Mouse (Mus musculus): ENCODE measurements at regions not wholly inside any gene's neighbourhood (a gene's known extent, or its start where the extent isn't known, plus 50 kb on each side); places are given as distances from the start of the nearest gene placed in this dataset.

DNA sequence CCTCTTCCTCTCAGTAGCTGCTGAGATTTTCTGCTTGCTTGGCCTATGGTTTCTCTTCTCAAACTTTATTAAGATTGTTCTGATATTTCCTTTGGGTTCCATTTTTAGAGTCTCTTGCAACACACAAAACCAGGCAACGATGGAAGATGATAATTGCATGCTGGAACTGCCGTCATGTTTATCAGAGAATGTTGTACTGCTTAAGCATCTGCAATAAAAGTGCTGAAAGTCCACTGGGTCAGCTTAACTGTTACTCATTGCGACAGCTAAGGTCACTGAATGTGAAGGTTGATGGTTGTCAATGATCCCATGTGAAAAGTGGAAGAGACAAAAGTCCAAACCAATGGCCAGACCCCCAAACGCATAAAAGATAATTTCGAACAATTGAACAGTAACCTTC lies 346.4 kb downstream of the Etnk1 start:
- Histone ChIP-seq H3K4me3 (ENCODE audit: low read depth, low read length) (no peak overlapping the region), H3K27ac (replicated peaks; ENCODE audit: low read depth, low read length) (no peak overlapping the region), H3K36me3 (ENCODE audit: control insufficient read depth, insufficient read depth, low read length) (no peaks in the 10 kb centered on the region), H3K27me3 (replicated peaks; ENCODE audit: control insufficient read depth, insufficient read depth, low read length) (no peaks in the 10 kb centered on the region), H3K4me2 (ENCODE audit: low read depth, low read length) (no peak overlapping the region), H3K9me3 (ENCODE audit: control insufficient read depth, low read length) (0 out of 2 replicates have a peak, but pooled peaks cover 6% of the 10 kb centered on the region), H3K4me1 (ENCODE audit: control insufficient read depth, insufficient read depth, low read length) (no peaks in the 10 kb centered on the region), H3K9ac (ENCODE audit: low read depth, low read length) (no peak overlapping the region)
- ATAC-seq (ENCODE audit: low read depth) (no peak), DNase-seq (ENCODE audit: low spot score) (no peak)
- WGBS: 89% methylated on average over 5 of the region's 5 CpGs

DNA sequence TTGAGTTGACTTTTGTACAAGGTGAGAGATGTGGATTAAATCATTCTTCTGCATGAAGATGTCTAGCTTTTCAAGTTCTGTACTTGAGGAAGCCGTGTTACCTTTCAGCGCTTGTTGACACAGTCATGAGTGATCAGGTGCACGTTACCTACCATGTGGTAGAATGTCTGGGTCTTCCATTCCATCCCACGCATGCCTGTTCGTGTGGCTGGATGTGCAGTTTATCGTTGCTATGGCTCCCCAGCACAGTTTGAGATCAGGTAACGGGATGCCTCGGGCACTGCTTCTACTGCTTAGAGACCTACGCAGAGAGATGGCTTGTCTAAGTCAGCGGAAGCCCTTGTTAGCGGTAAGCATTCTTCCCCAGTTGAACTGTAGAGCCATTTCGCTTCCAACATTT lies 348.1 kb downstream of the Etnk1 start:
- DNase-seq (ENCODE audit: low spot score): no peak
- H3K9me3 ChIP-seq (ENCODE audit: control insufficient read depth, low read length): 0 out of 2 replicates have a peak, but pooled peaks cover 6% of the 10 kb centered on the region
- 82% methylated on average over 12 of the region's 12 CpGs for WGBS

DNA sequence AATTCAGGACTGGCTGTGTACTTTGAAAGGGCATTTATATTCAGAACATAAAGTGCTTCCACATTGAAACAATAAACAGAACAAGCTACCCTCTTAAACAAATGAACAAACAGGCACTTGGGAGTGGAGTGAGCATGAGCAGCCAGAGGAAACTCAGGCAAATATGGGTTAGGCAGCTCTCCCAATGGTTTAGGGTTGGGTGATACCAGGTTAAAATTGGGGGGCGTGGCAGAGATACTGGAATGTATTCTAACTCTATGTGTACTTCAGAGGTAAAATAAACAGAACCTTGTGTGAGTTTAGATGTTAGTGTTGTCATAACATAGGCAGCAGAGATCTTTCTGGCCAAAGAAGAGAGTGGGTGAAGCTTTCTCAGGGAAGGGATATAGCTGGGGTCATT lies 349.7 kb downstream of the Etnk1 start:
- ATAC-seq (ENCODE audit: low read depth) (no peak), DNase-seq (ENCODE audit: low spot score) (no peak)
- no peaks in the 10 kb centered on the region for H3K36me3 ChIP-seq (ENCODE audit: control insufficient read depth, insufficient read depth, low read length)
- no peak overlapping the region for H3K4me2 ChIP-seq (ENCODE audit: low read depth, low read length)
- no peaks in the 10 kb centered on the region; the same call in 1 of the 2 replicates for H3K27me3 ChIP-seq (replicated peaks; ENCODE audit: control insufficient read depth, insufficient read depth, low read length)
- 0 out of 2 replicates have a peak, but pooled peaks cover 6% of the 10 kb centered on the region for H3K9me3 ChIP-seq (ENCODE audit: control insufficient read depth, low read length)
- WGBS: 97% methylated on average over 1 of the region's 1 CpGs
- no peaks in the 10 kb centered on the region for H3K4me1 ChIP-seq (ENCODE audit: control insufficient read depth, insufficient read depth, low read length)
- no peak overlapping the region for H3K4me3 ChIP-seq (ENCODE audit: low read depth, low read length)
- H3K9ac ChIP-seq (ENCODE audit: low read depth, low read length): no peak overlapping the region
- no peak overlapping the region for H3K27ac ChIP-seq (replicated peaks; ENCODE audit: low read depth, low read length)

More for the DNA sequence above, 348.1 kb downstream of the Etnk1 start:
- Histone ChIP-seq H3K27ac (replicated peaks; ENCODE audit: low read depth, low read length) (no peak overlapping the region), H3K27me3 (replicated peaks; ENCODE audit: control insufficient read depth, insufficient read depth, low read length) (no peaks in the 10 kb centered on the region), H3K4me1 (ENCODE audit: control insufficient read depth, insufficient read depth, low read length) (no peaks in the 10 kb centered on the region), H3K9ac (ENCODE audit: low read depth, low read length) (no peak overlapping the region), H3K36me3 (ENCODE audit: control insufficient read depth, insufficient read depth, low read length) (no peaks in the 10 kb centered on the region), H3K4me2 (ENCODE audit: low read depth, low read length) (no peak overlapping the region), H3K4me3 (ENCODE audit: low read depth, low read length) (no peak overlapping the region)
- no peak for ATAC-seq (ENCODE audit: low read depth)

DNA sequence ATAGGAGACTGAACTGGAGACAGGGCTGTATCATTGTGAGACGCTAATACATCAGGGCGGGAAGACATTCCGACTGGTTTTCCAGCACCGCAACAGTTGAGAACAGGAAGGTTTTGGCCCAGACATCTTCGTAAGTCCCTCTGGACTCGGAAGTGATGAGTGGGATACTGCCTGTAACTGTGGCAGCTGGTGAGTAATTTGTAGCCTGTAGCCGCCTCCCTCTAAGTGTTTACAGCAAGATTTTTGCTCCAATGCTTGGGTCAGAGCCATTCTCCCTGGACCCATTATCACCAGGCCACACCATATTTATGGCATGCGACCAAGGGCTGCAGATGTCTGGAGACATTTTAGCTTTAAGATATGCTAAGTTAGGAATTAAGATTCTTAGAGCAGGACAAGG lies 351.5 kb downstream of the Etnk1 start:
- ATAC-seq (ENCODE audit: low read depth): no peak
- no peak overlapping the region for H3K9ac ChIP-seq (ENCODE audit: low read depth, low read length)
- no peak overlapping the region for H3K27ac ChIP-seq (replicated peaks; ENCODE audit: low read depth, low read length)
- H3K36me3 ChIP-seq (ENCODE audit: control insufficient read depth, insufficient read depth, low read length): no peaks in the 10 kb centered on the region
- no peak overlapping the region for H3K4me3 ChIP-seq (ENCODE audit: low read depth, low read length)
- H3K4me1 ChIP-seq (ENCODE audit: control insufficient read depth, insufficient read depth, low read length): no peaks in the 10 kb centered on the region
- no peaks in the 10 kb centered on the region; the same call in 1 of the 2 replicates for H3K27me3 ChIP-seq (replicated peaks; ENCODE audit: control insufficient read depth, insufficient read depth, low read length)
- no peaks in the 10 kb centered on the region for H3K9me3 ChIP-seq (ENCODE audit: control insufficient read depth, low read length)
- WGBS: 80% methylated on average over 8 of the region's 8 CpGs
- H3K4me2 ChIP-seq (ENCODE audit: low read depth, low read length): no peak overlapping the region
- DNase-seq (ENCODE audit: low spot score): peak; percentile 30

DNA sequence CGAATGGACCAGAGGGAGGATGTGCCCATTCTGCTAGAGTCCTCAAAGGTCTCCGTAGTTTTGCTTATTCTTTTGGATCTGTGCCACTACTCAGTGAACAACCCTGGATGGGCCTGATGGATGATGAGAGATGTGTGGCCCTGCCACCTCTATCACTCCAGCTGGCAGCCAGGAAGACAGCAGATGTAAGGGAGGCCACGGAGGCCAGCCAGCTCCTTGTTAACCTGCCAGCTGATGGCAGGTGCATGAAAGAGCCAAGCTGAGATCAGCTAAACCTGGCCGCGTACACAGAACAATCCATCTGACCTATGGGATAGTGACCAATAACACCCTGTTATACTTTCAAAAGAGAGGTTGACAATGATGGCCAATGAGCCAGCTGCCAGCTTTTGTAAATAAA lies 352.6 kb downstream of the Etnk1 start:
- H3K9ac ChIP-seq (ENCODE audit: low read depth, low read length): no peak overlapping the region
- no peaks in the 10 kb centered on the region for H3K4me1 ChIP-seq (ENCODE audit: control insufficient read depth, insufficient read depth, low read length)
- no peak overlapping the region for H3K4me2 ChIP-seq (ENCODE audit: low read depth, low read length)
- ATAC-seq (ENCODE audit: low read depth) (no peak), DNase-seq (ENCODE audit: low spot score) (no peak)
- H3K36me3 ChIP-seq (ENCODE audit: control insufficient read depth, insufficient read depth, low read length): no peaks in the 10 kb centered on the region
- H3K27me3 ChIP-seq (replicated peaks; ENCODE audit: control insufficient read depth, insufficient read depth, low read length): no peaks in the 10 kb centered on the region; the same call in 1 of the 2 replicates
- H3K27ac ChIP-seq (replicated peaks; ENCODE audit: low read depth, low read length): no peak overlapping the region
- 92% methylated on average over 5 of the region's 5 CpGs for WGBS
- H3K9me3 ChIP-seq (ENCODE audit: control insufficient read depth, low read length): no peaks in the 10 kb centered on the region
- H3K4me3 ChIP-seq (ENCODE audit: low read depth, low read length): no peak overlapping the region

DNA sequence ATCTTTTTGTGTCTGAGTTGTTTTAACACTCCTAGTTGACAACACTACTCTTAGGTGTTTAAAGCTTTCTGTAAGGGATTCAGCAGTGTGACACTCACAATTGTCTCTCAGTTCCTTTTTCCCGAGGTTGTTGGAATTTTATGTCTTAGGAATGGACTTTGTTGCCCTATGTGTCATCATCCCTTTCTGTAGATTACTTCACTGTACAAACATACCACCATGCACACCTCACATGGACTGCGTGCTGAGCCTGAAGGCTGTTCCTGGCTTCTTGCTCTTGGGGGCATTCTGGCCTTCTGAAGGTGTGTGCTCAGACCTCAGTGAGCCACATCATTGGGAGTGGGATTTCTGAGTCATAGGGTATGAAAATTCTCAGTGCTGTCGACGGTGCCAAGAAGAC lies 358.1 kb downstream of the Etnk1 start:
- no peak overlapping the region for H3K27ac ChIP-seq (replicated peaks; ENCODE audit: low read depth, low read length)
- no peaks in the 10 kb centered on the region; the same call in 1 of the 2 replicates for H3K27me3 ChIP-seq (replicated peaks; ENCODE audit: control insufficient read depth, insufficient read depth, low read length)
- ATAC-seq (ENCODE audit: low read depth) (no peak), DNase-seq (ENCODE audit: low spot score) (no peak)
- 91% methylated on average over 4 of the region's 4 CpGs for WGBS
- no peaks in the 10 kb centered on the region for H3K9me3 ChIP-seq (ENCODE audit: control insufficient read depth, low read length)
- H3K4me1 ChIP-seq (ENCODE audit: control insufficient read depth, insufficient read depth, low read length): no peaks in the 10 kb centered on the region
- no peak overlapping the region for H3K4me3 ChIP-seq (ENCODE audit: low read depth, low read length)
- no peak overlapping the region for H3K9ac ChIP-seq (ENCODE audit: low read depth, low read length)
- no peak overlapping the region for H3K4me2 ChIP-seq (ENCODE audit: low read depth, low read length)
- no peaks in the 10 kb centered on the region for H3K36me3 ChIP-seq (ENCODE audit: control insufficient read depth, insufficient read depth, low read length)

DNA sequence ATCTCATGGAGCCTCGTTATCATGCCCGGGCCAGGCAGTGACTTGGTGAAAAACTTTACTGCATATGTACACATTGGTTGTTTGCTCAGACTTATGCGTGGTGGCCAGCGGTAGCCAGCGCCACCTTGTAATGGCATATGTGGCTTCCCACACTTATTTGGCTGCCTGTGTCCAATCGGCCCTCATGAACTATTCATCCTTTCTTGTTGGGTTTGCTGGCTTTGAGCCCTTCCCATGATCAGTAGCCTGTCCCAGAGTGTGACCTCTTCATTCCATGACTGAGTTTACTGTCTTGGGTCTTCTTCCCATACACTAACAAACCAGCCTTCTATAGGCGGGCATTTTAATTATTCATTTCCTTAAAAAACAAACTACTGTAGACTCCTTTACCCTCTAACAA lies 361.9 kb downstream of the Etnk1 start:
- H3K27ac ChIP-seq (replicated peaks; ENCODE audit: low read depth, low read length): no peak overlapping the region
- no peak overlapping the region for H3K4me3 ChIP-seq (ENCODE audit: low read depth, low read length)
- DNase-seq (ENCODE audit: low spot score) (no peak), ATAC-seq (ENCODE audit: low read depth) (no peak)
- no peak overlapping the region for H3K4me2 ChIP-seq (ENCODE audit: low read depth, low read length)
- peaks cover 16% of the 10 kb centered on the region for H3K4me1 ChIP-seq (ENCODE audit: control insufficient read depth, insufficient read depth, low read length)
- no peak overlapping the region for H3K9ac ChIP-seq (ENCODE audit: low read depth, low read length)
- H3K9me3 ChIP-seq (ENCODE audit: control insufficient read depth, low read length): no peaks in the 10 kb centered on the region
- 93% methylated on average over 7 of the region's 7 CpGs for WGBS
- no peaks in the 10 kb centered on the region for H3K27me3 ChIP-seq (replicated peaks; ENCODE audit: control insufficient read depth, insufficient read depth, low read length)
- H3K36me3 ChIP-seq (ENCODE audit: control insufficient read depth, insufficient read depth, low read length): no peaks in the 10 kb centered on the region

DNA sequence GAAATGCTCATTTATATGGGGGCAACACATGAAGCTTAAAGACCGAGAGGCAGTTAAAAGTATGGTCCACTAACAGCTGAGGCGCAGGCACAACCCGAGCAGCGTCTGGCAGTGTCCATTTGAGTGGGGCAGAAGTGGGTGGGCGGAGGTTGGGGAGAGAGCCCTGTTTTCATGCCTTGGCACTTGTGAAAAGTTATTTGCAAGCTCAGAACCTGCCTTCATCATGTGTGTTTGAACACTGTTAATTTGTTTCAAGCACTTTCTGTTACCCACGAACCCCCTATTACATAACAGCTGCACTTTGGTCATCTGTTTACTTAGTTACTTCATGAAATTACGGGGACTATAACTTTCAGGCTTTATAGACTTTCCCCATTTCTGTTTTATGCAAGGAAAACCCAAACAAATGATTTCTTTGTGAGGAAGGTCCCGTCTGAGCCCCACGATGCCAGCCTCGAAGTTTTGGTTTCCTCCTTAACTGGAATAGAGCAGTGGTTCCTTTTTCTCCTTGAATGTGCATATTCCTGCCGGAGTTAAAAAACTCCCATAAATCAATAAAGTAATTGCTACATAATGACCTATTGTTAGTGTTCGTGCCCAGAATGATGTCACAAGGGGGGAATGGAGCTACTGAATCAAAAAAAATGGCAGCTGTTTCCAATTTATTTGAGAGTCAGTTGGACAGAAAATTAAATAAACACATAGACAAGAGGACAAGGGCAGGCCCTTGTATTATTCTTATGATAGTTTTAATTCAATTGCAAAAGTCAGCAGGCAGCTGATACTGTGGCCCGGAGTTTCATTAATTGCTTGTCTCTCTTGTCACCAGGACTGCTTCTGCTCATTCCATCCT lies 363.6 kb downstream of the Etnk1 start:
- Histone ChIP-seq H3K9ac (ENCODE audit: low read depth, low read length) (no peak overlapping the region), H3K4me3 (ENCODE audit: low read depth, low read length) (no peak overlapping the region), H3K27me3 (replicated peaks; ENCODE audit: control insufficient read depth, insufficient read depth, low read length) (no peaks in the 10 kb centered on the region), H3K9me3 (ENCODE audit: control insufficient read depth, low read length) (no peaks in the 10 kb centered on the region), H3K27ac (replicated peaks; ENCODE audit: low read depth, low read length) (peak overlapping the region; percentile 58; the same call in 1 of the 2 replicates), H3K4me1 (ENCODE audit: control insufficient read depth, insufficient read depth, low read length) (peaks cover 16% of the 10 kb centered on the region), H3K36me3 (ENCODE audit: control insufficient read depth, insufficient read depth, low read length) (no peaks in the 10 kb centered on the region), H3K4me2 (ENCODE audit: low read depth, low read length) (no peak overlapping the region)
- no peak for ATAC-seq (ENCODE audit: low read depth)
- 39% methylated on average over 13 of the region's 13 CpGs for WGBS
- peak; percentile 62 for DNase-seq (ENCODE audit: low spot score)

DNA sequence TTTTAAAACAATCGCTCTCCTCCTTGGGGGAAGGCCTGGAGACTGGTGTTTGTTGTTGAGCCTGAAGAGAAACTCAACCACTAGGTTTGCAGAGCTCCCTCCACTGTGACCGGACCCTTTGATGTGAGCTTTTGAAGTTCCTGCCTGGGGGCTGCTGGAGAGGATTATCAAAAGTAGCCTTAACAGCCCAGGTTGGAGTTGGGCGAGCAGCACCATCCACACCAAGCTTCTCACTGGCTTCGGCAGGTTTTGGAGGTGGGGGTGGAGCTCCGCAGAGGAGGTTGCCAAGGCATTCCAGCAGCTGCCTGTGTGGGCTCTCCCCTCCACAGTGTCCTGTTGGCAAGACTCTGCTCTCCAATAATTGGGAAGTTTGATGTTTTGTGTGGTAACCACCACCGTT lies 364.5 kb downstream of the Etnk1 start:
- Histone ChIP-seq H3K27me3 (replicated peaks; ENCODE audit: control insufficient read depth, insufficient read depth, low read length) (no peaks in the 10 kb centered on the region), H3K4me3 (ENCODE audit: low read depth, low read length) (no peak overlapping the region), H3K36me3 (ENCODE audit: control insufficient read depth, insufficient read depth, low read length) (no peaks in the 10 kb centered on the region), H3K27ac (replicated peaks; ENCODE audit: low read depth, low read length) (peak overlapping the region; percentile 58), H3K4me1 (ENCODE audit: control insufficient read depth, insufficient read depth, low read length) (peaks cover 16% of the 10 kb centered on the region), H3K9me3 (ENCODE audit: control insufficient read depth, low read length) (no peaks in the 10 kb centered on the region), H3K9ac (ENCODE audit: low read depth, low read length) (no peak overlapping the region), H3K4me2 (ENCODE audit: low read depth, low read length) (no peak overlapping the region)
- DNase-seq (ENCODE audit: low spot score) (peak; percentile 41), ATAC-seq (ENCODE audit: low read depth) (peak; percentile 77)
- 15% methylated on average over 6 of the region's 6 CpGs for WGBS
